Mouse (Mus musculus) midbrain, embryonic 13.5 days (tissue): Measurements from ENCODE around the gene Rpp40. TPM values are rescaled to one million over a fixed set of nuclear protein-coding genes. Genes with fewer than 3 reads are reported as not detected.
A peak's percentile ranks its signal among the peaks of the same experiment; 100 is the strongest.

Experiments
- ATAC-seq: fragments of 200-750 bp; cut with Nextera tagmentation; 2 replicates; pipeline ENCODE4 v1.8.0; 2017; ENCODE audit warnings: mild to moderate bottlenecking, moderate TSS enrichment, moderate library complexity
- H3K27ac ChIP-seq: fragments of 300-500 bp; sonication (generic); 2 replicates; pipeline ENCODE4 v1.5.1; 2015; ENCODE audit warnings: inconsistent platforms, mild to moderate bottlenecking, moderate library complexity
- H3K27me3 ChIP-seq: fragments of 300-500 bp; sonication (generic); 2 replicates; pipeline ENCODE4 v1.6.1; 2015; ENCODE audit warnings: mild to moderate bottlenecking, inconsistent platforms
- H3K36me3 ChIP-seq: fragments of 300-500 bp; sonication (generic); 2 replicates; pipeline ENCODE4 v1.6.1; 2015; ENCODE audit warnings: mild to moderate bottlenecking, inconsistent platforms
- H3K4me1 ChIP-seq: fragments of 300-500 bp; sonication (generic); replicated peaks from 2 replicates; pipeline ENCODE4 v1.6.1; 2015; ENCODE audit warnings: inconsistent platforms
- H3K4me2 ChIP-seq: fragments of 300-500 bp; sonication (generic); replicated peaks from 2 replicates; pipeline ENCODE4 v1.6.1; 2015; ENCODE audit warnings: moderate library complexity, mild to moderate bottlenecking, inconsistent platforms
- H3K4me3 ChIP-seq: fragments of 300-500 bp; sonication (generic); replicated peaks from 2 replicates; pipeline ENCODE4 v1.5.1; 2015; ENCODE audit warnings: mild to moderate bottlenecking, inconsistent platforms
- H3K9ac ChIP-seq: fragments of 300-500 bp; sonication (generic); replicated peaks from 2 replicates; pipeline ENCODE4 v1.6.1; 2015; ENCODE audit warnings: mild to moderate bottlenecking, inconsistent platforms
- H3K9me3 ChIP-seq: fragments of 300-500 bp; sonication (generic); 2 replicates; pipeline ENCODE4 v1.6.1; 2016; ENCODE audit warnings: mild to moderate bottlenecking, inconsistent platforms
- WGBS: fragments of 180-500 bp; shearing (Covaris S2); methylation state at CpG from one replicate; pipeline ENCODE4 v1.1.7; 2015; 5-methylcytosine and 5-hydroxymethylcytosine counted together
- polyA plus RNA-seq: library from polyadenylated mRNA; unstranded; fragments of >200 nt; fragmentation: Nextera tagmentation; extraction: Ambion mirVana; gene quantifications from 2 replicates; pipeline ENCODE4 v1.2.1, GENCODE M21; 2015

Gene Rpp40
- polyA plus RNA-seq = 8.8 and 9.1 TPM in 2 replicates

- no peaks in the 10 kb centered on the region for H3K27me3 ChIP-seq
- no peak within 1 kb of the TSS for H3K27ac ChIP-seq
- peak within 1 kb of the TSS; percentile 53 for H3K9ac ChIP-seq
- peaks cover 6% of the 10 kb centered on the region; the same call in 1 of the 2 replicates for H3K4me1 ChIP-seq
- peak within 1 kb of the TSS; percentile 61 for H3K4me3 ChIP-seq
- H3K4me2 ChIP-seq = peak within 1 kb of the TSS; percentile 63
- H3K36me3 ChIP-seq = no peaks in the 10 kb centered on the region
- peak; percentile 100 for ATAC-seq
- WGBS = 1% methylated on average over 35 of the region's 35 CpGs
- no peaks in the 10 kb centered on the region for H3K9me3 ChIP-seq
Observed at GRCm38 (mm10) chr13:35905879-35906481, at the start of gene Rpp40. TSS of gene Rpp40 (minus strand) at chr13:35906359.

- no peak overlapping the region for H3K9ac ChIP-seq
- no peaks in the 10 kb centered on the region for H3K9me3 ChIP-seq
- H3K27ac ChIP-seq = no peak overlapping the region
- H3K36me3 ChIP-seq = no peaks in the 10 kb centered on the region
- no peak for ATAC-seq
- H3K27me3 ChIP-seq = peaks cover 3% of the 10 kb centered on the region; the same call in 1 of the 2 replicates
- no peak overlapping the region for H3K4me3 ChIP-seq
- no peaks in the 10 kb centered on the region for H3K4me1 ChIP-seq
- H3K4me2 ChIP-seq = no peak overlapping the region
- WGBS = 91% methylated on average over 17 of the region's 17 CpGs
Observed at GRCm38 (mm10) chr13:35949814-35950455, 43.8 kb upstream of the Rpp40 start.

GRCm38 (mm10) chr13:35947354-35948000, 41.3 kb upstream of the Rpp40 start:
- no peaks in the 10 kb centered on the region for H3K4me1 ChIP-seq
- no peak overlapping the region for H3K27ac ChIP-seq
- H3K36me3 ChIP-seq = no peaks in the 10 kb centered on the region
- peak; percentile 30; the same call in 1 of the 2 replicates for ATAC-seq
- no peak overlapping the region for H3K4me3 ChIP-seq
- no peak overlapping the region for H3K4me2 ChIP-seq
- H3K9me3 ChIP-seq = no peaks in the 10 kb centered on the region
- no peak overlapping the region for H3K9ac ChIP-seq
- peaks cover 3% of the 10 kb centered on the region; the same call in 1 of the 2 replicates for H3K27me3 ChIP-seq
- 28% methylated on average over 14 of the region's 14 CpGs for WGBS

- Histone ChIP-seq H3K36me3 (no peaks in the 10 kb centered on the region), H3K9ac (no peak overlapping the region), H3K9me3 (no peaks in the 10 kb centered on the region), H3K4me3 (no peak overlapping the region), H3K4me1 (no peaks in the 10 kb centered on the region), H3K4me2 (no peak overlapping the region), H3K27ac (no peak overlapping the region), H3K27me3 (peaks cover 3% of the 10 kb centered on the region; the same call in 1 of the 2 replicates)
- peak; percentile 40; the same call in 1 of the 2 replicates for ATAC-seq
- WGBS = 75% methylated on average over 20 of the region's 20 CpGs
Observed at GRCm38 (mm10) chr13:35946659-35947353, 40.6 kb upstream of the Rpp40 start.

- H3K4me3 ChIP-seq = no peak overlapping the region
- no peak for ATAC-seq
- 78% methylated on average over 5 of the region's 5 CpGs for WGBS
- H3K27me3 ChIP-seq = no peaks in the 10 kb centered on the region
- no peaks in the 10 kb centered on the region for H3K4me1 ChIP-seq
- no peak overlapping the region for H3K4me2 ChIP-seq
- no peak overlapping the region for H3K9ac ChIP-seq
- H3K27ac ChIP-seq = no peak overlapping the region
- H3K9me3 ChIP-seq = no peaks in the 10 kb centered on the region
- no peaks in the 10 kb centered on the region for H3K36me3 ChIP-seq
Observed at GRCm38 (mm10) chr13:35940934-35941333, 34.8 kb upstream of the Rpp40 start.

DNA sequence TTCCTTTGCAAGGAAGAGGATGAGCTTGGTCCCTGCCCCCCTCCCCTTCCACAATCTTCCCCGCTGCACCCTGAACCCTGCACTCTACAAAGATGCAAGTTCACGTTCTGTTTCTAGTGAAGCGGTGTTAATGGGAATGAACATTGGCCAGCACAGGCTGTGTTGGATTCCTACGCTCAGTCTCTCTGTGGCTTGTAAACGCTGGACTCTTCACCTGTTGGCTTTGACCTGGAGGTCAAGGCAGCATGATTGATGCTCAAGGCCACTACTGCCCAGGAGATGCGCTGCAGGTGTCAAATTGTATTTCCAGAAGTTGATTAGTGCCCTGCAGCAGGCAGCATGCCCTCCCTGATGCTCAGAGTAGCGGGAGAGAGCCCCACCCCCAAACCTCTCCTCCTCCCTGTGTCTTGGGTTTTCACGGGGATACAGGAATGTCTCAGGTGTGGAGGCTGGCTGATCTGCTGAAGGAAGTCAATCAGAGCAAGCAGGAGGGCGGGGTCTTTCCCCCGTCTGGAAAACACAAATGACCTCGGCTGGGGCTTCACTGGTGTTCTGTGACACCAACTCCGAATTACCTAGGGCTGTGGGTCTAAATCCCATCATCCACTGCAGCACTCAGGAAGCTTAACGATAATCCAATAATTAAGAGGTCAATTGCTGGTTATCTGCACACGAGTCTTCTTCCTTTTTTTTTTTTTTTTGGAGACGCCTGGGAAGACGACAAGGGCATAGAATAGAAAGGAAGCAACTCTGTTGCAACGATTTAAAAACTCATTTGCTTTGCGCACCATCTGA, 33.9 kb upstream of the Rpp40 start:
- Histone ChIP-seq H3K27me3 (no peaks in the 10 kb centered on the region), H3K27ac (no peak overlapping the region), H3K4me2 (no peak overlapping the region), H3K36me3 (no peaks in the 10 kb centered on the region), H3K4me3 (no peak overlapping the region), H3K9ac (no peak overlapping the region), H3K4me1 (no peaks in the 10 kb centered on the region), H3K9me3 (no peaks in the 10 kb centered on the region)
- no peak for ATAC-seq
- 78% methylated on average over 18 of the region's 18 CpGs for WGBS

- H3K4me3 ChIP-seq = no peak overlapping the region
- 79% methylated on average over 2 of the region's 2 CpGs for WGBS
Observed at GRCm38 (mm10) chr13:35937991-35938390, 31.8 kb upstream of the Rpp40 start.

GRCm38 (mm10) chr13:35911476-35911875, 5.3 kb upstream of the Rpp40 start:
- peaks cover 4% of the 10 kb centered on the region; the same call in 1 of the 2 replicates for H3K9me3 ChIP-seq
- no peaks in the 10 kb centered on the region for H3K27me3 ChIP-seq
- H3K27ac ChIP-seq = no peak overlapping the region
- WGBS = 84% methylated on average over 1 of the region's 1 CpGs
- H3K4me3 ChIP-seq = no peak overlapping the region
- H3K4me1 ChIP-seq = no peaks in the 10 kb centered on the region
- ATAC-seq = no peak
- H3K9ac ChIP-seq = no peak overlapping the region
- no peaks in the 10 kb centered on the region for H3K36me3 ChIP-seq
- H3K4me2 ChIP-seq = no peak overlapping the region

More at GRCm38 (mm10) chr13:35937991-35938390, 31.8 kb upstream of the Rpp40 start:
- H3K27me3 ChIP-seq = no peaks in the 10 kb centered on the region
- no peak overlapping the region for H3K9ac ChIP-seq
- H3K9me3 ChIP-seq = no peaks in the 10 kb centered on the region
- ATAC-seq = no peak
- no peak overlapping the region for H3K4me2 ChIP-seq
- no peaks in the 10 kb centered on the region for H3K4me1 ChIP-seq
- no peak overlapping the region for H3K27ac ChIP-seq
- no peaks in the 10 kb centered on the region for H3K36me3 ChIP-seq

DNA sequence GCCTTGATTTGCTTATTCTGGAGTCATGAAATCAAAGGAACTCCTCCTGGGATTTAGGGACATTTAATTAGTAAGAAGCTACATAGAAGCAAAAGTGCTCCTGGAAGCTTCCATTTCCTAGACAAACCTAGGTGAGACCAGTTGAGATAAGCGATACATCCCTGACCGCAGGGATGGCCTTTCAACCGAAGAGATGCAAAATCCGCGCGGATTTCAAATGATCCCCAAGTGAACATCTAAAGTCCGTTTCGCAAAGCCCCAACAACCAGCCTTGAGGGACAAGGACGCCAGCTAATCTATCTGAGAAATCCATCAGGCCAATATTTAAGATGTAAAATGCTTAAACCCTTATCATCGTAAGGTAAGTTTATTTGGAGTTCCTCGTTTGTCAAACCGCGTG, 781 bp downstream of the Rpp40 start:
- no peaks in the 10 kb centered on the region for H3K27me3 ChIP-seq
- H3K4me2 ChIP-seq = peak overlapping the region; percentile 63
- ATAC-seq = no peak
- H3K4me1 ChIP-seq = peaks cover 6% of the 10 kb centered on the region; the same call in 1 of the 2 replicates
- H3K9me3 ChIP-seq = no peaks in the 10 kb centered on the region
- no peaks in the 10 kb centered on the region for H3K36me3 ChIP-seq
- no peak overlapping the region for H3K27ac ChIP-seq
- peak overlapping the region; percentile 53 for H3K9ac ChIP-seq
- WGBS = 1% methylated on average over 13 of the region's 13 CpGs
- H3K4me3 ChIP-seq = peak overlapping the region; percentile 61

DNA sequence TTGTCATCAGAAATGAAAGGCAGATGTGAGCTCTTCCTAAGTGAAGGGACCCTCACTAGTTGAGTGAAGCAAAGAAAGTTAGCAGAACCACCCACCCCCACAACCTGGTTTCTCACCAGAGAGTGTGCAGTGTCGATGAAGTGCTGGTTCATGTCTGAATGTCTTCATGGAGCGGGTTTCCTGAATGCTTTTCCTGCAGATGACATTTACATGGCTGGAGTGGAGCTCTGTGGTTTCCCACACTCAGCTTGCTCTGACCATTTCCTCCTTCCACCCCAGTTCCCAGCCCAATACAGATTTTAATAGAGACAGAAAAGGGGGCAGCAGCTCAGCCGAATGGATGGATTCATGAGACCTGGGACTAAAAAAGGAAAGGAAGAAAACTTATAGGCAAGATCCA, 13.3 kb downstream of the Rpp40 start:
- no peak overlapping the region for H3K27ac ChIP-seq
- no peaks in the 10 kb centered on the region for H3K27me3 ChIP-seq
- H3K9me3 ChIP-seq = peaks cover 8% of the 10 kb centered on the region; the same call in 1 of the 2 replicates
- no peak for ATAC-seq
- H3K9ac ChIP-seq = no peak overlapping the region
- no peak overlapping the region for H3K4me2 ChIP-seq
- no peaks in the 10 kb centered on the region for H3K4me1 ChIP-seq
- peaks cover 14% of the 10 kb centered on the region for H3K36me3 ChIP-seq
- 90% methylated on average over 3 of the region's 3 CpGs for WGBS
- no peak overlapping the region for H3K4me3 ChIP-seq

GRCm38 (mm10) chr13:35886121-35886725, 19.9 kb downstream of the Rpp40 start:
- 45% methylated on average over 15 of the region's 15 CpGs for WGBS
- Histone ChIP-seq H3K9ac (no peak overlapping the region), H3K9me3 (peaks cover 5% of the 10 kb centered on the region; the same call in 1 of the 2 replicates), H3K27me3 (no peaks in the 10 kb centered on the region), H3K36me3 (no peaks in the 10 kb centered on the region), H3K27ac (no peak overlapping the region), H3K4me1 (no peaks in the 10 kb centered on the region), H3K4me3 (no peak overlapping the region), H3K4me2 (no peak overlapping the region)
- no peak for ATAC-seq
